In genomic region chr4:94715166-94715565, GRCm38 (mm10) we compare ENCODE assay signal across 12 mouse cellular contexts. TPM values are rescaled to one million over a fixed set of nuclear protein-coding genes. Genes with fewer than 3 reads are reported as not detected.
DNase-seq lines count a peak whose midpoint lies in the region; ATAC-seq and TF ChIP-seq lines count a peak whose summit lies in the region.
"Had no signal": no experiment of that assay in that cellular context is flagged by ENCODE, and none has a peak within 500 bp of the region (broad histone marks: within the 10 kb centered on the region; RNA-seq: fewer than 3 reads in every experiment).

No protein-coding gene starts in this region.

- peak overlapping the region; percentile 67; the same call in 1 of the 2 replicates for H3K4me2 ChIP-seq in CH12.LX (ENCODE audit: insufficient read depth, low read depth, poor library complexity, severe bottlenecking)
- no peak overlapping the region; the same call in 1 of the 2 replicates for H3K4me2 ChIP-seq in heart, embryonic 11.5 days
- H3K4me2 ChIP-seq in limb, embryonic 15.5 days: no peak overlapping the region
- H3K4me2 ChIP-seq in midbrain, embryonic 11.5 days: no peak overlapping the region
- H3K4me2 ChIP-seq: forebrain, embryonic 12.5 days; hindbrain, embryonic 15.5 days had no signal

- WGBS in heart, embryonic 11.5 days (ENCODE audit: insufficient replicate concordance): 36% methylated on average over 6 of the region's 6 CpGs
- 50% methylated on average over 6 of the region's 6 CpGs for WGBS in limb, embryonic 15.5 days
- WGBS in midbrain, embryonic 11.5 days: 55% methylated on average over 6 of the region's 6 CpGs

- H3K9ac ChIP-seq in CH12.LX (ENCODE audit: insufficient read depth, low read depth): no peak overlapping the region
- no peak overlapping the region for H3K9ac ChIP-seq in heart, embryonic 11.5 days (ENCODE audit: low read depth, low read length)
- no peak overlapping the region for H3K9ac ChIP-seq in limb, embryonic 15.5 days
- H3K9ac ChIP-seq in midbrain, embryonic 11.5 days (ENCODE audit: low read length): no peak overlapping the region
- H3K9ac ChIP-seq: forebrain, embryonic 12.5 days; hindbrain, embryonic 15.5 days had no signal

- peak; percentile 3 to 31 for DNase-seq in adrenal gland, postnatal 36 days
- DNase-seq in adrenal gland, adult 8-10 months: no peak
- no peak for DNase-seq in CH12.LX (ENCODE audit: extremely low read depth)
- DNase-seq in thymus, postnatal 4 days: no peak
- no peak for DNase-seq in frontal cortex, postnatal 25 days (ENCODE audit: low spot score in 2 of 2)
- no peak for DNase-seq in midbrain, embryonic 11.5 days (ENCODE audit: low spot score, missing footprints)
- DNase-seq: B cell, adult 2 months; cerebellum, adult 18-20 months had no signal

- no peaks in the 10 kb centered on the region for H3K4me1 ChIP-seq in CH12.LX (ENCODE audit: control insufficient read depth in 1 of 2, insufficient read depth in 2 of 2)
- H3K4me1 ChIP-seq in heart, embryonic 11.5 days (ENCODE audit: control insufficient read depth, insufficient read depth, low read length): peaks cover 5% of the 10 kb centered on the region; the same call in 1 of the 2 replicates
- H3K4me1 ChIP-seq in limb, embryonic 15.5 days: no peaks in the 10 kb centered on the region
- H3K4me1 ChIP-seq in midbrain, embryonic 11.5 days (ENCODE audit: control insufficient read depth, insufficient read depth, low read length): no peaks in the 10 kb centered on the region
- H3K4me1 ChIP-seq: forebrain, embryonic 12.5 days; hindbrain, embryonic 15.5 days had no signal

- TF ChIP-seq EP300 in CH12.LX (IDR thresholded peaks at IDR 0.05; ENCODE audit: low read length): no peak

- TF ChIP-seq POLR2A in CH12.LX (IDR thresholded peaks at IDR 0.05; ENCODE audit: low read depth, low read length): no peak

- H3K36me3 ChIP-seq in CH12.LX (replicated peaks in 1 of 2; ENCODE audit: control insufficient read depth in 1 of 2, insufficient read depth in 1 of 2, low read length in 1 of 2): no peaks in the 10 kb centered on the region
- no peaks in the 10 kb centered on the region for H3K36me3 ChIP-seq in heart, embryonic 11.5 days (ENCODE audit: control insufficient read depth, insufficient read depth, low read length)
- H3K36me3 ChIP-seq in limb, embryonic 15.5 days: no peaks in the 10 kb centered on the region
- H3K36me3 ChIP-seq in midbrain, embryonic 11.5 days (ENCODE audit: control insufficient read depth, insufficient read depth, low read length): no peaks in the 10 kb centered on the region
- H3K36me3 ChIP-seq: forebrain, embryonic 12.5 days; hindbrain, embryonic 15.5 days had no signal

- H3K27ac ChIP-seq in CH12.LX (ENCODE audit: insufficient read depth, low read depth): no peak overlapping the region
- peak overlapping the region; percentile 17; the same call in 1 of the 2 replicates for H3K27ac ChIP-seq in heart, embryonic 11.5 days (ENCODE audit: low read depth, low read length)
- peak overlapping the region; percentile 12; the same call in 1 of the 2 replicates for H3K27ac ChIP-seq in limb, embryonic 15.5 days
- H3K27ac ChIP-seq in midbrain, embryonic 11.5 days (ENCODE audit: low read depth, low read length): no peak overlapping the region
- H3K27ac ChIP-seq: forebrain, embryonic 12.5 days; hindbrain, embryonic 15.5 days had no signal

- TF ChIP-seq CTCF in CH12.LX (conservative IDR thresholded peaks at IDR 0.05 in 1 of 2, IDR thresholded peaks at IDR 0.05 in 1 of 2; ENCODE audit: low read depth in 2 of 2, low read length in 2 of 2): no peak

- no peak overlapping the region for H3K4me3 ChIP-seq in CH12.LX (replicated peaks in 1 of 3; ENCODE audit: low read depth in 2 of 3, low read length in 2 of 3, poor library complexity in 1 of 3)
- no peak overlapping the region for H3K4me3 ChIP-seq in heart, embryonic 11.5 days (ENCODE audit: low read depth, low read length)
- no peak overlapping the region for H3K4me3 ChIP-seq in limb, embryonic 15.5 days
- no peak overlapping the region for H3K4me3 ChIP-seq in midbrain, embryonic 11.5 days (ENCODE audit: low read depth, low read length)
- H3K4me3 ChIP-seq: forebrain, embryonic 12.5 days; hindbrain, embryonic 15.5 days had no signal

- no peak for ATAC-seq in heart, embryonic 11.5 days (replicated peaks; ENCODE audit: insufficient number of reproducible peaks, low FRiP score, low TSS enrichment)
- no peak for ATAC-seq in limb, embryonic 15.5 days (ENCODE audit: insufficient number of reproducible peaks, low FRiP score, low TSS enrichment, low read depth)
- no peak for ATAC-seq in midbrain, embryonic 11.5 days (ENCODE audit: low FRiP score)

- in situ Hi-C loops in CH12.LX (cut with MboI; ENCODE audit: low pct_ligation_motif_present, low pct_unique_long_range_greater_than_20kb, low sequenced_read_pairs): no loop called here

- no peaks in the 10 kb centered on the region for H3K79me2 ChIP-seq in CH12.LX (replicated peaks; ENCODE audit: control insufficient read depth, extremely low read depth, insufficient read depth, poor library complexity, severe bottlenecking)

- H3K9me3 ChIP-seq in CH12.LX (replicated peaks; ENCODE audit: low read length): no peaks in the 10 kb centered on the region
- no peaks in the 10 kb centered on the region for H3K9me3 ChIP-seq in heart, embryonic 11.5 days (replicated peaks; ENCODE audit: control insufficient read depth, low read length)
- no peaks in the 10 kb centered on the region for H3K9me3 ChIP-seq in limb, embryonic 15.5 days
- no peaks in the 10 kb centered on the region for H3K9me3 ChIP-seq in midbrain, embryonic 11.5 days (ENCODE audit: control insufficient read depth, low read length)
- H3K9me3 ChIP-seq: forebrain, embryonic 12.5 days; hindbrain, embryonic 15.5 days had no signal

- dilution Hi-C loops in CH12.LX (cut with MboI; ENCODE audit: extremely low pct_ligation_motif_present, extremely low pct_unique_long_range_greater_than_20kb, low sequenced_read_pairs): no loop called here

- H3K27me3 ChIP-seq in CH12.LX (replicated peaks): no peaks in the 10 kb centered on the region
- H3K27me3 ChIP-seq in heart, embryonic 11.5 days (ENCODE audit: control insufficient read depth, insufficient read depth, low read length): no peaks in the 10 kb centered on the region
- no peaks in the 10 kb centered on the region for H3K27me3 ChIP-seq in limb, embryonic 15.5 days
- no peaks in the 10 kb centered on the region for H3K27me3 ChIP-seq in midbrain, embryonic 11.5 days (ENCODE audit: control insufficient read depth, insufficient read depth, low read length)
- H3K27me3 ChIP-seq: forebrain, embryonic 12.5 days; hindbrain, embryonic 15.5 days had no signal

- no peak for TF ChIP-seq RAD21 in CH12.LX (IDR thresholded peaks at IDR 0.05; ENCODE audit: low read depth, low read length)

TF ChIP-seq in CH12.LX, 34 proteins besides CTCF, POLR2A, EP300 and RAD21:
- TF ChIP-seq MAZ (IDR thresholded peaks at IDR 0.05; ENCODE audit: low read depth, low read length) (no peak), BHLHE40 (IDR thresholded peaks at IDR 0.05; ENCODE audit: low read depth, low read length) (no peak), TBP (conservative IDR thresholded peaks at IDR 0.05; ENCODE audit: low read depth, low read length) (no peak), RCOR1 (conservative IDR thresholded peaks at IDR 0.05; ENCODE audit: low read depth, low read length) (no peak), CHD1 (IDR thresholded peaks at IDR 0.05; ENCODE audit: low read depth, low read length) (no peak), ZMIZ1 (IDR thresholded peaks at IDR 0.05; ENCODE audit: low read depth, low read length) (no peak), KAT2A (IDR thresholded peaks at IDR 0.05; ENCODE audit: insufficient replicate concordance, low read length) (no peak), MEF2A (IDR thresholded peaks at IDR 0.05; ENCODE audit: borderline replicate concordance, low read depth, low read length) (no peak), POLR2AphosphoS2 (IDR thresholded peaks at IDR 0.05; ENCODE audit: low read depth, low read length) (no peak), MAFK (IDR thresholded peaks at IDR 0.05; ENCODE audit: insufficient replicate concordance, low read length) (no peak), ETS1 (conservative IDR thresholded peaks at IDR 0.05; ENCODE audit: low read depth, low read length) (no peak), CHD2 (IDR thresholded peaks at IDR 0.05; ENCODE audit: low read length) (no peak), HCFC1 (IDR thresholded peaks at IDR 0.05; ENCODE audit: low read depth, low read length) (no peak), JUN (IDR thresholded peaks at IDR 0.05; ENCODE audit: insufficient read depth, low read depth, low read length) (no peak), IRF4 (IDR thresholded peaks at IDR 0.05; ENCODE audit: low read depth, low read length) (no peak), ZKSCAN1 (IDR thresholded peaks at IDR 0.05; ENCODE audit: borderline replicate concordance, low read depth, low read length) (no peak), MXI1 (IDR thresholded peaks at IDR 0.05; ENCODE audit: low read depth, low read length) (no peak), SMC3 (IDR thresholded peaks at IDR 0.05; ENCODE audit: low read depth, low read length) (no peak)

RNA-seq across cellular contexts. Expression of gene Tek, which starts 23.9 kb away (rescaled TPM):
- total RNA-seq in adrenal gland, postnatal 36 days (2021): 10 to 100 TPM; 41.3 to 62.6 TPM
- total RNA-seq in adrenal gland, adult 8-10 months (2022): 10 to 100 TPM; 36.4 to 64.0 (median 59.5) TPM
- total RNA-seq in CH12.LX (2012; rRNA removed) (0.08 and 0.47 TPM in 2 replicates), CH12.LX (2014; rRNA removed) (0.17 and 0.23 TPM in 2 replicates)
- polyA plus RNA-seq in CH12.LX (2012; ENCODE audit: insufficient read length, low read depth): 0.06 TPM in 1 of 2 replicates, not detected in the other
- polyA plus RNA-seq in heart, embryonic 11.5 days (2014; fragmentation: Nextera tagmentation; extraction: Ambion mirVana): 56.1 and 70.5 TPM in 2 replicates
- 14.6 and 15.9 TPM in 2 replicates for polyA plus RNA-seq in limb, embryonic 15.5 days (2015; fragmentation: Nextera tagmentation; extraction: Ambion mirVana)
- polyA plus RNA-seq in midbrain, embryonic 11.5 days (2014; fragmentation: Nextera tagmentation; extraction: Ambion mirVana): 9.9 and 11.1 TPM in 2 replicates

Comparison
In these comparisons a context has a peak if more than half of its experiments do, and no peak if none do; other contexts are left out.
1. DNase-seq: peak in adrenal gland, postnatal 36 days (2 of 2); none in adrenal gland, adult 8-10 months (single experiment), CH12.LX (single experiment), thymus, postnatal 4 days (single experiment), frontal cortex, postnatal 25 days (0 of 2) and midbrain, embryonic 11.5 days (single experiment).
2. H3K27ac ChIP-seq: peak in heart, embryonic 11.5 days (single experiment) and limb, embryonic 15.5 days (single experiment); none in CH12.LX (single experiment) and midbrain, embryonic 11.5 days (single experiment).
3. RNA of gene Tek, which starts 23.9 kb away (polyA plus RNA-seq): 56.1 to 70.5 TPM in heart, embryonic 11.5 days, 14.6 to 15.9 TPM in limb, embryonic 15.5 days and 9.9 to 11.1 TPM in midbrain, embryonic 11.5 days; 0.06 TPM in CH12.LX; every median in the first group is over 10 times any median in the second.